Mouse (Mus musculus): ENCODE measurements at regions not wholly inside any gene's neighbourhood (a gene's known extent, or its start where the extent isn't known, plus 50 kb on each side); places are given as distances from the start of the nearest gene placed in this dataset.

DNA sequence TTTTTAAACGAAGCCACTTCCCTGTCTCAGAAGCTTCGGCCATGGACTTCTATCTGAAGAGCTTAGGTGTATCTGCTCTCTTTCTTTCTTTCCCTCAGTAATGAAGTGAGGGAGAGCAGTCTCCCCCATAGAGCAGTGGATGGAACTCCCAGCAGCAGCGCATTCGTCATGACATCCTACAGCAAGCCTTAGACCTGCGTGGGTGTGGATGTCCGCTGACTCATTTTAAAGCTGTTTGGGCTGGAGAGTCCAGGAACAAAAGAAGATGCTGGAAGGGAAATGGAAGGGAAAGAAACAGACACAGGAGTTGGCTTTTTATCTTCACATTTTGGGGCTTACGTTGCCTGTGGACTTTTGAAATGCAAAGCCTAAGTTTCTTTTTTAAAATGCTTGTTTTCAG is 190.3 kb upstream of the Arhgap24 start:
- DNase-seq: no peak

DNA sequence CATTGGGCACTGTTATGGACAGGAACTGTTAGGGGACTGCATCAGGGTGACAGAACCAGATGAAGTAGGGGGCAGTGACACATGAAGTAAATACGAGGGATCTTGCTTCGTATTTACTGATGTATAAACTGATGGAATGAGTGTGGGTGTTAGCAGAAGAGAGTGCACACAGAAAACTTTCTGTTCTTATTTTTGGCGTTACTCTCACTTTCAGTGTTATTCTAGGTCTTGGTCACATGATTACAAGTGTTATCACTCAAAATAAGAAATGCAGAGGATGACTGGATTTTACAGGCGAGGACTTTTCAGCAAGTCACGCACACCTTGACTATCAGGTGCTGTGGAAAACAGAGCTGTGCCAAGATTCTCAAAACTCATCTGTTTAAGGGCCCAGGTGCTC is 185.6 kb upstream of the Arhgap24 start:
- no peak for DNase-seq

DNA sequence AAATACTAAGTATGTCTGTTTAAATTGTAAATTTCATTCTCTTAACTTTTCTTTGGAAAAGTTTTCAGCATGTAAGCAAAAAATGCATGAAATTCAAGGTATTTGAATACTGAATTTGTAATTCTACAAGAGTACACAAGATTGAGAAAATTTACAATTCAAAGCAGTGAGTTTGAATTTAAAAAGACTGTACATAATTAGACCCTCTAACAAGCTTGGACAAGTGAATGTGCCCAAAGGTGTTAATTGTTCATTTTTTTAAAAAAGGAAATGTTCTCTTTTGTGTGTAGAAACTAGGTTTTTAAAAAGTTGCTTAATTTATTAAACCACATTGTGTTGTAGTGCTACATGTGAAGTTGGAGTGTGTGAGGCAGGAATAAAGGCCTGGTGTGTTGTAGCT is 174.9 kb upstream of the Arhgap24 start:
- DNase-seq: no peak

DNA sequence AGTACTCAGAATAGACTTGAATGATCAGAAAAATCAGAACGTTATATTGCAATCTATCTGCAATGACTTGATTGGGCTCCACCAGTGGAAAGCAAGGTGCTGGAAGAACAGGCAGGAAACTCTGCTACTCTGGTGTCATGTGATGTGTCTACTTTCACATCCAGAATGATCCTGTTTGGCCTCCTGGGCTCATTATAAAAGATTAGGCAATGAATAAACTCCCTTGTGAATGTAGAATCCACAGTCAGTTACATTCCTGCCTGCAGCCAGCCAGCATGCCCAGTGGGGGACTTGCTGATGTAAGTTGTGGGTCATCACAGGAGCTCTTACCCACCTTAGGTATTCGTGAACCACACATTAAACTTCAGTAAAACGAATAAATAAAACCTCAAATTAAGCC is 174.5 kb upstream of the Arhgap24 start:
- no peak for DNase-seq

DNA sequence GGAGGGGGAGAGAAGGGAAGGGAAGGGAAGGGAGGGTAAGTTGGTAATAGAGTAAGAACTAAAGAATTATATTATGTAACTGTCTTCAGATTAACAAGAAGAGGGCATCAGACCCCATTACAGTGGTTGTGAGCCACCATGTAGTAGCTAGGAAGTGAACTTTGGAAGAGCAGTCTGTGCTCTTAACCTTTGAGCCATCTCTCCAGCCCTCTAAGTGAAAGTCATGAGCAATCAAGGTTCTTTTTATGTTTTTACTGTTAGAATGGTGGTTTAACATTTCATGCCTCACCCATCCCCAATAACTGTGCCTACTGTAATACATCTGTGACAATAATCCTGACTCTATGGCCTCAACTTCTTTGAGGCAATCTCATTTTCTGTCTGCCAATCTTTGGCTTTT is 169.6 kb upstream of the Arhgap24 start:
- no peak for DNase-seq

DNA sequence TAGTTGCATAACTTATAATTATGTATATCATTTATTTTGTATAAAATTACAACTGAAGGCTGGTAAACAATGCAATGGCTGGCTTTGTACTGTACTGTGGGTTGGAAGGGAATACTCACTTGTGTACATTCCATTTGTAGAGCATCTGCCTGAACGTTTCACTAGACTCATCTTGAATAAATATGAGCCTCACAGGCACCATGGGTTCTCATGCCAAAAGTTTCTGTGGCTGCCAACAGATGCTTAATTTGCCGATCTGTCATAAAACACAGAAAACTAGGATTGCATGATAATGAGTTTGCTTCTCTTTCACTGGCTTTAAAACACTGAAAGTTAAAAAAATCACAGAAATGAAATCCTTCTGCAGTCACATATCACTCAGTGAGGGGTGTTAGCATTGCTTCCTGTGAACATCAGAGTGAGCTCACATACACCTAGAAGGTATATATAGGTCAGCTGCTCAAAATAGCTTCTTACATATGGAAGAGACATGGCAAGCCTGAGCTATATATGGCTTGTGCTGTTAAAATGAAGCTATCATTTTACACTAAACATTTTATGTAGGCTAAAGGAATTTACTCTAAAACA is 152.9 kb upstream of the Arhgap24 start:
- no peak for DNase-seq

DNA sequence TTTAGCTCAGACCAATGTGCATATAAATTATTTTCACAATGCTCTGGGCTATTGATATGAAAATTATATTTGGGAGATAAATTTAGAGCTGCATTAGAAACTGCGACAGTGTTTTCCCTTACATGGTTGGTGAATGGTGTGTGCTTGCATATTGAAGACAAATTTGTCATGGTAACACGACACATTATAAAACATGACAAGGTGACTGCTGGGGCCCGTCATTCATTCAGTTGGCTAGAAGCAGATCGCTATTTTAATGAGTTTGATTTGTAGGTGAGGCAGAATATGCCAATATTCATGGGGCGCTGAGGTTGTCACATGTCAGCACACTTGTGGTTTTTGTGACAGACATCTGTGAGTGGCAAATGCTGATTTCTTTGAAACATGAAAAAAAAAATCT is 147.3 kb upstream of the Arhgap24 start:
- DNase-seq: no peak

DNA sequence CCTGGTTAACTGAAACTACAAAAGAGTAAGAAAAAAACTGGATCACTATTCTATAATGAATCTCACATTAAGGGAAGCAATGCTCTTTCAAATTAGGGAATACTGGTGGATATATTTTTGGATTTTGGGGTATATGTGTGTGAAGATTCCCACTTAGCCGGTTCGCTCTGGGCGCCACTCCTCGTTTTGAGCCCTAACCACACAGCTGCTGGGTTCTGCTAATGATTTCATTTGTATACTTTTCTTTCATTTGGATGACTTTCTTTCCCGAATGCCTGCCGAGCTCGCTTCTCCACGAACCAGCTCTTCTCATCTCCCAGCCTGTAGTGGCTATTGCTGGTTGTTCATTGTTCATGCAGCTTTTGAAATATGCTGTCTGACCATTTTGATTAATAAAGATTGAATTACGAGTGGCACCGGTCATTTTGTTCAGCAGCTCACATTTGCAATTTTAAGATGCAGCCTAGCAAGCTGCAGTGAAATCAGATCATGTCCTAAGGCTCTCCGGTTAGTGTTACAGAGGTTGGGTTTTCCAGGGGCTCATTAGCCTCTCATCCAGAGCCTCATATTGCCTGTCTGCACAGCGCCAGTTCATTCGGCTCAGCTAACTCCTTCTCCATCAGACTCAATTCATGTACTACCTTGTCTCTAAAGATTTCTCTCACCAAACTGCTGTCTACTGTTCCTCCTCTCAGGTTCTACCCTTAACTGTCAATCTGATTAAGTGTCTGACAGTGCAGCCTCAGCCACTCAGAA is 146.6 kb upstream of the Arhgap24 start:
- no peak for DNase-seq

DNA sequence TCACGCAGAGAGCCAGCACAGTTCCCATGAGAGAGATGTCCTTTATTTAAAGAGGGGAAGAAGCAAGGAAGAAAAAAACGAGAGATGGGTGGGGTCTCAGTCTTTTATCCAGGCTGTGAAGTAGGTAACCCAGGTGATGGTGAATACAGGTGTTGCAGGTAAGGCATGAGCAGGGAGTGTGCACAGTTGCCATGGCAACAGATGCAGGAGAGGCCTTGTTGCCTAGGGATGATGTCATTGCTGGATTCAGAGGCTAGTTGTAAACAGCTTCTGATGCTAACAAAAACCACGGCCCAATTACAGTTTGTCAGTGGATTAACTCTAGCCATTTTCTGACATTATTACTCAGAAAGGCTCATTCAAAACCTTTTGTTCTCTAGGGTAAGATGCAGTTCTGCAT is 114.7 kb upstream of the Arhgap24 start:
- no peak for DNase-seq

DNA sequence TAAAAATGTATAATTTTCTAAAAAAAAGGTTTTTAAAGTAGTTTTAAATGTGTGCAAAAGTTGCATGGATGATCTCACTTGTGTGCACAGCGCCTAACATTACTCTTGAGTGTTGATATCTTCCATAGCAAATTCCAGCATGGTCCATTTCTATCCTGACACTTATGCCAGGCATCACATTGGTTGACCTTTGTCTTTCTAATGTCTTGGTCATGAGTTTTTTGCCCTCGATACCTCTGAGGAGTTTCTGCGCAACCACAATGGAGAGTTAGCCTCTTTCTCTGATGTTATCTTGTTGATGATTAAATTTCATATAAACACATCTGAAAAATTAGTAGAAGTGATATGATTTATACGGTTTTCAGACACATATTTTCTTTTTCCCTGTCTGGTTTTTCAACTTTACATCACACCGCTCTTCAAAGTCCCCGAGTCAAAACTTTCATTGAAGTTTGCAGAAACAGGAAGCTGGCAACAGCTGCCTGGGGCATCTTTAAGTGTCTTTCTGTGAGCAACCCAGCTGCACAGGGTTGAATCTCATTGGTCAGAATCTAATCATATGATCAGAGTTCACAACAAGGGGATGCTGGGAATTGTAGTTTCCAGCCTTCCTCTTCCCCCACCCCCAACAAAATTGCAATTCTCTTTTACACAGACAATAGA is 107.8 kb upstream of the Arhgap24 start:
- no peak for DNase-seq

DNA sequence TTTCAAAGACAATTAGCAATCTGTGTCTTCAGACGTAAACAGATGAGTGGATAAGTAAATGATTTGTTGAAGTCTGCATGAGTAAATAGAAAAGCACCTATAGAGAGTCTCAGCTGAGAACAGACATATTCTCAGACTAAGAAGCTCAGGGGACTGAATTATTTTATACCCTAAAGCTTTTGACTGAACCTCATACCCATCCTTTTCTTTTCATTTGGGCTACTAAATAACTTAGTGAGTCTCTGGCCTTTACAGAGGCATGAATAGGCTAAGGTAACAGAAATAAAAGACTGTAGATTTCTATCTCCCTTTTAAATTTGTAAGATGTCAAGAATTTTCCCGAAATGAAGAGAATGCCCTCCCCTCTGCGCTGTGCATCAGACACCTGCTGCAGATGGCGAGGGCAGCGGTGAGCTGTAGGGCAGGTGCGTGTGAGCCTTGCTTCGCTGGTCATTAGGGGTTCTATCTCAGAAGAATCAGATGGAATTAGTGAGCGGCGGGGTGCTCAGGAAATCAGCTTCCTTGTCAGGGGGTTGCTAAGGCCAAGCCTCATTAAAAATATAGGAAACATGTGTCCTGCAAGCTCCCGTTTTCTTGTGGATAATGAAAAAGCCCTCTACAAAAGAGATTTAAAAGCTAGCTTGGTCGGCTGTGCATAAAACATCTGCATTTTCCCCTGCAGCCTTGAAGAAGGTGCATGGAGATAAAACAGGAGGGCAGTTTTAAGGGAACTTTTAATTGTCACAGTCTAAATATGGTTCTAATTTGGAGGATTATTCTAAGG is 107.0 kb upstream of the Arhgap24 start:
- no peak for DNase-seq

DNA sequence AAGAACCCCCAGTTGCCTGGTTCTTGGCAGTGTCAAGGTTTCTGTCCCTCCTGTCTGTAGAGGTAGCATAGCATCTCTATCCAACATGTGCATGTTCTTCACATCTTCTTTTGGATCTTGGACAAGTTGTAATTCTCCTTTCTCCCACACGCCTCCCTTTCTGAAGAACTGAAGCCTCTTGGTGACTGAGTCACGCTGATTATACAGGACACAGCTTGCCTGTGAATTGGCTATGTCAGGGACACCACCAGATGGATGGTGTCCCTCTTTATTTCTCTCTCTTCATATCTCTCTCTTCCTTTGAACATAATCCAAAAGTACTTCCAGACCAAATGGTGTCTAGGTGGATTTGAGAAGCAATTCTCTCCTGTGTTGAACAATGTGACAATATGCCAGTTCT is 105.9 kb upstream of the Arhgap24 start:
- no peak for DNase-seq

DNA sequence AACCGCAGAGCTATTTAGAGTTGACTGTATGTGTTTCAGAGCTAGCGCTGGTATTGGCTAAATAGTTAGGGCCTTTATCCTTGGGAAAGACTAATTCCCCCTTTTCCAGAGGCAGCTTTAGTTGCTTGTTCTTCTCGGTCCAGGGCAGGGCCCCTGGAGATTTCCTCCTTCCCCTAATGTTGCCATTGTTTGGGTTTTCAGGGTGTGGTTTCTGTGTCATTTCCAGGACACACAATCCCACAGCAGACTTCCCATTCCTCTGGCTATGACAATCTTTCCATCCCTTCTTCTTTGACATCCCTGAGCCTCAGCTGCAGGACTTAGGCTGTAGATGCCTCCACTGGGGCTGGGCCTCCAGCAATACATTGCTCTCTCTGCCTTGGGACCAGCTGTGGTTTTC is 87.2 kb upstream of the Arhgap24 start:
- no peak for DNase-seq

DNA sequence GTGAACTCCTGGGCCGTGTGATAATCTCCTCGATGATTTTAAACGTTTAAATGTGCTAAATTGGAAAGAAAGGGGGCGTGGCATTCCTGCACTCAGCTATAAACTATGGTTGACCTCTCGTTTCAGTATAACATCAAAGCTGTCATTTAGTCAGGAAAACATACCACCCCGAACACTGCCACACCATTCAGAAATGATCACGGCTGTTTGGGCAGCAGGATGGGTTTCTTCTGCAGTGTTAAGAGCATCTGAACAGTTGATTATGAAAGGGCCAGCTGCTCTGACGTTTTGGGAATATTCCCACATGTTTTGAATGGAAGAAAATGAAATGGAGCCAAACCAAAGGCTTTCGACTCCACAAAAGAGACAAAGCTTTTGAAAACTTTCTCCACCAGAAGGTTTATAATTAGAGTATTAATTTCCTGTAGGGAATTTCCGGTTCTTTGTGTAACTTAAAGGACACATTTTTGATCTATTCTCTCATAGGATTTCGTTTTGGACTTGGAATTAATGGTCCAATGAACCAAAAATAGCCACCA is 85.5 kb upstream of the Arhgap24 start:
- DNase-seq: no peak

DNA sequence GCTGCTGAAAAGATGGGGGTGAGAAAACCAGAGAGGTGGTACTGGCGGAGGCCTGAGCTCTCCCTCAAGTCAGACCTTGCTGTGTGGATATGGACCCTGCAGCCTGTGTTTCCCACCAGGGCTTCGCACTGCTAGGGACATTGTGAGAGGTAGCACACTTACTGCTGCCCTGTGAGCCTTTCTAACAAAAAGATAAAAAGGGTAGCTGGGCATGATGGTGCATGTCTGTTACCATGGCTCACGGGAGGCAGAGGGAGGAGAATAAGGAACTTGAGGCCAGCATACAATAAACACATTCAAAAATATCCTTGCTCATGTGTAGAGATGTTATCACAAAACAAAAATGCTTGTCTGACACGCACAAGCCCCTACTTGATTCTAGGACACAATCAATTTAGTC is 82.2 kb upstream of the Arhgap24 start:
- DNase-seq: no peak

DNA sequence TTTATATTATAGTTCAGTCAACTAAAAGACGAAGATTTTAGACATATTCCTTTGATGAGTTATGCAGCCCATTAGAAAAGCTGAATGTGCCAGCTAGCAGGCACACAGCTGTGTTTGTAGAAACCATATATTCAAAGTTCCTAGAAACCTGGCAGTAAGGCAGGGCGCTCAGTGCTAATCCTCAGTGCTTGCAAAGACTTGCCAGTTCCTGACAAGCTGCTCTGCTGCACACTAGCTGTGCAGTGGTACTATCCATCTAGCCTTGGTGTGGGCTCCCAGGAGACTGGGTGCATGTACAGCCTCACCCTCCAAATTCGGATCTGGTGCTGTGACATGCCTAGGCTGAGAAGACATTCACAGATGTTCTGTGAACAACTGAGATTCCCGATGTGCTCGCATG is 63.5 kb upstream of the Arhgap24 start:
- DNase-seq: no peak

DNA sequence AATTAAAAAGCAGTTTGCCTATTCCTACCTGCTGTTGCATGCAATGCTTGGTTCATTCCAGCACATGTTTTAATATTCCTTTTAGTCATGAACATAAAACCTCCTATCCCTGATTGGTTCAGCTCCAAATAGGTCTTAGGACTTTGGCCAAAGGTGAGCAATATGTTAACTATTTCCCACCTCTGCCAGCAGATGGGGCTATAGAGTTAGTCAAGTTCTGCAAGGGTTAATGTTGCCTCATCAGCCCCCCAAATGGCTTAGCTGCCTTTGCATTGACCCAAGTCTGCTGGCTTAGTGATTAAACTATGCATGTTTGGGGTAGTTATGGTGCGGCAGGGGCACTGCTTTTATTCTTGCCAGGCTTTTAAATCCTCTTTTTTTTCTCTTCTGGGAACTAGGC is 62.1 kb upstream of the Arhgap24 start:
- no peak for DNase-seq

DNA sequence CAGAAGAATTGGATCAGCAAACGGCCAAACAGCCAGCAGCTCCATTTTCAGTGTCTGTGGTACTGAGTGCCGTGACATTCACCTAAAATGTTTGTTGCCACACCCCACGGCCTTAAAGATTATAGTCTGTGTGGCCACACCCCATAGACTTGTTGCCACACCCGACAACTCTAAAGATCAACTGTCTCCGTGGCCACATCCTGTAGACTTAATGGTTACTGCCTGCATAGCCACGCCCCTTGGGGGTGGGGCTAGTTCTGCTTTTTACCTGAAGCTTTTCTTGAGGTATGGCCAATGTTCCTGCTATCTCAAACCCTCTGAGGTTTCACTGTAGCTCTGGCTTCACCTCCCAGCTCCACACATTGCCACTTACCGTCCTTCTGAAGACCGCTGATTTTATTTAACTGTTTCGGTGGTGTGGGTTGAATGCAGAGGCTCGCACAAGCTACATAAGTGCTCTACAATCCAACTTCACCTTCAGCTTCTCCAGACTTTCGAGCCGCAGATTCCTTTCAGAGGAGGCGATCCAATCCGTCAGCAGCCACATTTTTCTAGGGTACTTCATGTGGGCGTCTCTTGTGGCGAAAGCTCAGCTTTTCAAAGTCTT is 56.5 kb upstream of the Arhgap24 start:
- DNase-seq: no peak

DNA sequence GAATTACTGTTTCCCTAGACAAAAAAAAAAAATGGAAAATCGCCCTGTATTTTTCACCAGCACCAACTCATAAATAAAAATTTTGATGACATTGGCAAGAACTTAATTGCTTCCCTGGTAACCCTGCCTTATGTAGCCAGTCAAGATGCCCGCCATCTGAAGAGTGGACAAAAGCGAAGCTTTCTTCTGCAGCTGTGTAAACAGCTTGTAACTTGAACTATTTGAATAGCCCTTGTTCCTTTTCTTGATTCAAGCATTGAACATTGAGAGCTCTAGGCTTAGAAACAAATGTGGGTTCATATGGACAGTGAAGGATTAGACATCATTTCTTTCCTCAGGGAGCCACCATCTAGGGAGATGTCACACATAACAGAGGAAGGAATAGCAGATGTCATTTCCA is 52.9 kb upstream of the Arhgap24 start:
- no peak for DNase-seq

Data from adrenal gland, adult 8-10 months (tissue).